Mouse (Mus musculus): Measurements from ENCODE around the gene Pip4k2a.
A peak's percentile ranks its signal among the peaks of the same experiment; 100 is the strongest.
"Not testable (repeated sequence)": the region's sequence is repeated elsewhere in the genome, so short reads cannot be mapped to it uniquely, and the experiment has no call there.

Gene Pip4k2a

GRCm38 (mm10) chr2:18998054-18998478 is at the start of gene Pip4k2a, which contains the start of gene 4930426L09Rik:
Pip4k2a (minus strand) TSS chr2:18998126.
4930426L09Rik (plus strand) TSS chr2:18998343.
- peak; percentile 88 to 92 for DNase-seq (ENCODE audit: low spot score in 2 of 2)

- no peak for DNase-seq (ENCODE audit: low spot score in 2 of 2)
Observed at GRCm38 (mm10) chr2:19037907-19038570, 40.1 kb upstream of the Pip4k2a start.

GRCm38 (mm10) chr2:19037430-19037829 is 39.5 kb upstream of the Pip4k2a start:
- no peak for DNase-seq (ENCODE audit: low spot score in 2 of 2)

GRCm38 (mm10) chr2:19024807-19025206 is 26.9 kb upstream of the Pip4k2a start:
- DNase-seq (ENCODE audit: low spot score in 2 of 2): no peak

- no peak for DNase-seq (ENCODE audit: low spot score in 2 of 2)
Observed at GRCm38 (mm10) chr2:19018034-19018433, 20.1 kb upstream of the Pip4k2a start.

- DNase-seq (ENCODE audit: low spot score in 2 of 2): no peak
Observed at GRCm38 (mm10) chr2:19016839-19017238, 18.9 kb upstream of the Pip4k2a start.

- no peak for DNase-seq (ENCODE audit: low spot score in 2 of 2)
Observed at GRCm38 (mm10) chr2:19016348-19016747, 18.4 kb upstream of the Pip4k2a start.

GRCm38 (mm10) chr2:19011443-19011842 is 13.5 kb upstream of the Pip4k2a start:
- no peak for DNase-seq (ENCODE audit: low spot score in 2 of 2)

- not testable (repeated sequence) for DNase-seq (ENCODE audit: low spot score in 2 of 2)
Observed at GRCm38 (mm10) chr2:19010541-19010940, 12.6 kb upstream of the Pip4k2a start.

GRCm38 (mm10) chr2:19007580-19007979 is 9.7 kb upstream of the Pip4k2a start:
- no peak for DNase-seq (ENCODE audit: low spot score in 2 of 2)

GRCm38 (mm10) chr2:19006124-19006523 is 8.2 kb upstream of the Pip4k2a start:
- DNase-seq (ENCODE audit: low spot score in 2 of 2): no peak

- DNase-seq (ENCODE audit: low spot score in 2 of 2): peak in 1 of 2 experiments; percentile 72
Observed at GRCm38 (mm10) chr2:19004801-19005200, 6.9 kb upstream of the Pip4k2a start.

- DNase-seq (ENCODE audit: low spot score in 2 of 2): no peak
Observed at GRCm38 (mm10) chr2:18999395-18999794, 1.5 kb upstream of the Pip4k2a start.

GRCm38 (mm10) chr2:18997387-18997971 is 447 bp downstream of the Pip4k2a start:
- DNase-seq (ENCODE audit: low spot score in 2 of 2): peak in 1 of 2 experiments; percentile 33

- DNase-seq (ENCODE audit: low spot score in 2 of 2): peak in 1 of 2 experiments; percentile 14
Observed at GRCm38 (mm10) chr2:18996451-18997211, 1.3 kb downstream of the Pip4k2a start.

- no peak for DNase-seq (ENCODE audit: low spot score in 2 of 2)
Observed at GRCm38 (mm10) chr2:18992512-18993510, 5.1 kb downstream of the Pip4k2a start.

- DNase-seq (ENCODE audit: low spot score in 2 of 2): peak in 1 of 2 experiments; percentile 62
Observed at GRCm38 (mm10) chr2:18988885-18989284, 9.0 kb downstream of the Pip4k2a start.

- no peak for DNase-seq (ENCODE audit: low spot score in 2 of 2)
Observed at GRCm38 (mm10) chr2:18985506-18985905, 12.4 kb downstream of the Pip4k2a start.

GRCm38 (mm10) chr2:18984095-18984847 is 13.7 kb downstream of the Pip4k2a start:
- DNase-seq (ENCODE audit: low spot score in 2 of 2): peak; percentile 67 to 88

- DNase-seq (ENCODE audit: low spot score in 2 of 2): peak in 1 of 2 experiments; percentile 41
Observed at GRCm38 (mm10) chr2:18983546-18983945, 14.4 kb downstream of the Pip4k2a start.
